Mouse (Mus musculus): ENCODE results near the gene Dazap1. TPM values are rescaled to one million over a fixed set of nuclear protein-coding genes. Genes with fewer than 3 reads are reported as not detected.
A peak's percentile ranks its signal among the peaks of the same experiment; 100 is the strongest.

The Dazap1 gene
- polyA plus RNA-seq, 1 experiment from 2014 or later: 44.3 TPM

- ATAC-seq: no peak
- H3K4me3 ChIP-seq: peak overlapping the region; percentile 64
- peaks cover 41% of the 10 kb centered on the region for H3K36me3 ChIP-seq
- H3K27ac ChIP-seq: peak overlapping the region; percentile 93
- 62% methylated on average over 5 of the region's 5 CpGs for WGBS (ENCODE audit: insufficient replicate concordance)
- peak overlapping the region; percentile 74 for H3K9ac ChIP-seq
- peaks cover 57% of the 10 kb centered on the region for H3K4me1 ChIP-seq
- peaks cover 33% of the 10 kb centered on the region; the same call in 1 of the 2 replicates for H3K27me3 ChIP-seq (replicated peaks)
- H3K9me3 ChIP-seq (replicated peaks): no peaks in the 10 kb centered on the region
- H3K4me2 ChIP-seq: peak overlapping the region; percentile 83
Measured at GRCm38 (mm10) chr10:80332525-80332989, 71.3 kb downstream of the Dazap1 start.

DNA sequence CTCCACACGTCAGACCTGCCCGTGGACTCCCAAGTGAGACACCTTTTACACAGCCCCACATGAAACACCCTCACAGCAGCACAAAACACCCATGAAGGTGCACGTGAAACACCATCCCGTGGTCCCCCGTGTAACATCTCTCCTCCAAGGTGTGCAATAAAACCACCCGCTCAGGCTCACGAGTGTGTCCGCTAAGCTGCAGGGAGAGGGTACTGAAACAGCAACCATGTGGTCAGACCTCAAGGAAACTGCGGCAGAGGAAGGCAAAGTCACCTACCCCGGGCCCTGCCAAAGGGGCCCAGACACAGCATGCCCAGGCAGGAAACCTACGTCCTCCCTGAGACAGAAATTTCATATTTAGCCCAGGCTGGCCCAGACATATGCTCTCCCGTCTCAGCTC is 75.0 kb downstream of the Dazap1 start:
- peaks cover 44% of the 10 kb centered on the region for H3K4me1 ChIP-seq
- H3K9ac ChIP-seq: no peak overlapping the region
- H3K4me3 ChIP-seq: no peak overlapping the region
- no peak overlapping the region for H3K4me2 ChIP-seq
- peaks cover 49% of the 10 kb centered on the region for H3K27me3 ChIP-seq (replicated peaks)
- no peaks in the 10 kb centered on the region for H3K9me3 ChIP-seq (replicated peaks)
- H3K36me3 ChIP-seq: peaks cover 41% of the 10 kb centered on the region
- H3K27ac ChIP-seq: no peak overlapping the region
- no peak for ATAC-seq
- WGBS (ENCODE audit: insufficient replicate concordance): 75% methylated on average over 12 of the region's 12 CpGs

Small RNAs within 50 kb of the gene (microRNA-seq; reads per million reads assigned to microRNA genes)
- 1.8 reads per million for gene Mir6911

Other genes with a start within 250 kb of the Dazap1 start
- gene Arhgap45, start 244.8 kb upstream of the Dazap1 start, polyA plus RNA-seq (2016; fragmentation: Nextera tagmentation; extraction: Ambion mirVana): 22.3 and 22.8 TPM in 2 replicates
- 142 and 147 TPM in 2 replicates for gene Polr2e, start 221.7 kb upstream of the Dazap1 start, polyA plus RNA-seq (2016; fragmentation: Nextera tagmentation; extraction: Ambion mirVana)
- gene Gpx4, start 214.3 kb upstream of the Dazap1 start, polyA plus RNA-seq (2016; fragmentation: Nextera tagmentation; extraction: Ambion mirVana): 682 and 685 TPM in 2 replicates
- gene Sbno2, start 155.9 kb upstream of the Dazap1 start, polyA plus RNA-seq (2016; fragmentation: Nextera tagmentation; extraction: Ambion mirVana): 15.0 and 15.4 TPM in 2 replicates
- 18.6 and 19.8 TPM in 2 replicates for gene Stk11, start 145.7 kb upstream of the Dazap1 start, polyA plus RNA-seq (2016; fragmentation: Nextera tagmentation; extraction: Ambion mirVana)
- gene Atp5d, start 122.9 kb upstream of the Dazap1 start, polyA plus RNA-seq (2016; fragmentation: Nextera tagmentation; extraction: Ambion mirVana): 393 and 419 TPM in 2 replicates
- 0.94 and 0.96 TPM in 2 replicates for gene Cbarp, start 120.7 kb upstream of the Dazap1 start, polyA plus RNA-seq (2016; fragmentation: Nextera tagmentation; extraction: Ambion mirVana)
- 5.7 and 6.3 TPM in 2 replicates for gene Midn, start 113.2 kb upstream of the Dazap1 start, polyA plus RNA-seq (2016; fragmentation: Nextera tagmentation; extraction: Ambion mirVana)
- gene Cirbp, start 95.5 kb upstream of the Dazap1 start, polyA plus RNA-seq (2016; fragmentation: Nextera tagmentation; extraction: Ambion mirVana): 22.1 and 27.3 TPM in 2 replicates
- 14.0 and 16.4 TPM in 2 replicates for gene 1600002K03Rik, start 88.5 kb upstream of the Dazap1 start, polyA plus RNA-seq (2016; fragmentation: Nextera tagmentation; extraction: Ambion mirVana)
- gene Efna2, start 82.0 kb upstream of the Dazap1 start, polyA plus RNA-seq (2016; fragmentation: Nextera tagmentation; extraction: Ambion mirVana): 3.1 and 3.4 TPM in 2 replicates
- 33.5 and 35.1 TPM in 2 replicates for gene Mum1, start 35.1 kb upstream of the Dazap1 start, polyA plus RNA-seq (2016; fragmentation: Nextera tagmentation; extraction: Ambion mirVana)
- 296 and 312 TPM in 2 replicates for gene Ndufs7, start 12.4 kb upstream of the Dazap1 start, polyA plus RNA-seq (2016; fragmentation: Nextera tagmentation; extraction: Ambion mirVana)
- 43.0 and 50.0 TPM in 2 replicates for gene Gamt, start 474 bp upstream of the Dazap1 start, polyA plus RNA-seq (2016; fragmentation: Nextera tagmentation; extraction: Ambion mirVana)
- gene Rps15, start 31.0 kb downstream of the Dazap1 start, polyA plus RNA-seq (2016; fragmentation: Nextera tagmentation; extraction: Ambion mirVana): 872 and 920 TPM in 2 replicates
- gene Apc2, start 34.5 kb downstream of the Dazap1 start, polyA plus RNA-seq (2016; fragmentation: Nextera tagmentation; extraction: Ambion mirVana): 0.17 and 0.22 TPM in 2 replicates
- gene 2310011J03Rik, start 59.1 kb downstream of the Dazap1 start, polyA plus RNA-seq (2016; fragmentation: Nextera tagmentation; extraction: Ambion mirVana): 46.0 and 46.7 TPM in 2 replicates
- 6.9 and 7.2 TPM in 2 replicates for gene Pcsk4, start 68.0 kb downstream of the Dazap1 start, polyA plus RNA-seq (2016; fragmentation: Nextera tagmentation; extraction: Ambion mirVana)
- 61.4 and 61.6 TPM in 2 replicates for gene Reep6, start 68.5 kb downstream of the Dazap1 start, polyA plus RNA-seq (2016; fragmentation: Nextera tagmentation; extraction: Ambion mirVana)
- gene Adamtsl5, start 86.9 kb downstream of the Dazap1 start, polyA plus RNA-seq (2016; fragmentation: Nextera tagmentation; extraction: Ambion mirVana): 2.4 and 2.9 TPM in 2 replicates
- 0.06 and 0.10 TPM in 2 replicates for gene Plk5, start 95.0 kb downstream of the Dazap1 start, polyA plus RNA-seq (2016; fragmentation: Nextera tagmentation; extraction: Ambion mirVana)
- gene Mex3d, start 126.2 kb downstream of the Dazap1 start, polyA plus RNA-seq (2016; fragmentation: Nextera tagmentation; extraction: Ambion mirVana): 2.1 TPM in 2 replicates
- 134 and 140 TPM in 2 replicates for gene Mbd3, start 138.1 kb downstream of the Dazap1 start, polyA plus RNA-seq (2016; fragmentation: Nextera tagmentation; extraction: Ambion mirVana)
- 594 and 628 TPM in 2 replicates for gene Uqcr11, start 145.3 kb downstream of the Dazap1 start, polyA plus RNA-seq (2016; fragmentation: Nextera tagmentation; extraction: Ambion mirVana)
- gene Tcf3, start 172.2 kb downstream of the Dazap1 start, polyA plus RNA-seq (2016; fragmentation: Nextera tagmentation; extraction: Ambion mirVana): 110 and 115 TPM in 2 replicates
- 0.29 and 0.33 TPM in 2 replicates for gene Onecut3, start 233.3 kb downstream of the Dazap1 start, polyA plus RNA-seq (2016; fragmentation: Nextera tagmentation; extraction: Ambion mirVana)